In the genomic region with DNA sequence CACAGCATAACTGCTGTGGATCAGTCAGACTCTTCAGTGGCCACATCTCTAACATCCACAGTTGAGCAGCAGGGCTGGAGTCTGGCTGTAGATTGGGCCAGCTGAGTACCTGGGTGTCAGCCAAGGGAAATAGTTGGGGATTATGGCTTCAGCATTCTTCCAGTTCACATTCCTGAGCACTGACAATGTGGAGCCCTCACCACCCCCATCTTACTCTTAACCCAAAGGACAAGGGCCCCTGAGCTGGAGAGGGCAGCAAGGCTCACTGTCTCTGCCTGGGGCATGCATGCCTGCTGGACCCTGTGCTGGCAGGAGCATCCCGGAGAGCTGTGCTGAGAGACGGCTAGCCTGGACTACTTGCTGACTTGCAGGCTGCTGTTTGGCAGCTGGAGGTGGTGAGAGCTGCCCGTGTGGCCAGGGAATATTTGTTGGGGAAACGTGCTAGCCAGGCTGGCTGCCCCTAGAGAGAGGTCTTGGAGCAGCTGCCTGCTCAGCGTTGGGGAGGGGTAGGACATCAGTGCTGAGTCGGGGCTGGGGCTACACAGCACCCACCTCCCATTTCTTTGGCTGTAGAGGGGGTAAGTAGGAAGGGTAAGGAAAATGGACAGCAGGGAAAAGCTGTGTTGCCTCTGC, we compare ENCODE assay signal across 8 mouse cellular contexts. TPM values are rescaled to one million over a fixed set of nuclear protein-coding genes. Genes with fewer than 3 reads are reported as not detected.
DNase-seq lines count a peak whose midpoint lies in the region; ATAC-seq lines count a peak whose summit lies in the region.
"Had no signal": no experiment of that assay in that cellular context is flagged by ENCODE, and none has a peak within 500 bp of the region (broad histone marks: within the 10 kb centered on the region; RNA-seq: fewer than 3 reads in every experiment).

No protein-coding gene starts in this region.

- no peaks in the 10 kb centered on the region for H3K27me3 ChIP-seq in heart, embryonic 15.5 days
- H3K27me3 ChIP-seq: neural tube, embryonic 13.5 days had no signal

- H3K9ac ChIP-seq in heart, embryonic 15.5 days = 0 out of 2 replicates have a peak overlapping the region, but pooled peaks have one; percentile 12
- H3K9ac ChIP-seq: neural tube, embryonic 13.5 days had no signal

- H3K9me3 ChIP-seq in heart, embryonic 15.5 days (replicated peaks) = no peaks in the 10 kb centered on the region
- H3K9me3 ChIP-seq: neural tube, embryonic 13.5 days had no signal

- H3K36me3 ChIP-seq in heart, embryonic 15.5 days = peaks cover 64% of the 10 kb centered on the region

- peak; percentile 51 for ATAC-seq in heart, embryonic 15.5 days (replicated peaks; ENCODE audit: insufficient number of reproducible peaks, insufficient read depth, low FRiP score, low read depth)

- 37% methylated on average over 6 of the region's 6 CpGs for WGBS in heart, embryonic 15.5 days

- peaks cover 39% of the 10 kb centered on the region for H3K4me1 ChIP-seq in heart, embryonic 15.5 days (replicated peaks)
- H3K4me1 ChIP-seq: neural tube, embryonic 13.5 days had no signal

- 0 out of 2 replicates have a peak overlapping the region, but pooled peaks have one; percentile 18 for H3K4me2 ChIP-seq in heart, embryonic 15.5 days
- H3K4me2 ChIP-seq: neural tube, embryonic 13.5 days had no signal

- no peak overlapping the region for H3K4me3 ChIP-seq in heart, embryonic 15.5 days
- H3K4me3 ChIP-seq: neural tube, embryonic 13.5 days had no signal

- peak; percentile 43 for DNase-seq in urinary bladder, postnatal 25 days (ENCODE audit: low spot score)
- no peak for DNase-seq in urinary bladder, postnatal 10 days (ENCODE audit: low spot score)
- DNase-seq in kidney, postnatal 36 days = peak; percentile 62 to 70
- no peak for DNase-seq in cerebellum, postnatal 10 days
- no peak for DNase-seq in cerebellum, postnatal 25 days
- no peak for DNase-seq in adrenal gland, postnatal 4 days (ENCODE audit: low spot score in 2 of 2)

- peak overlapping the region; percentile 89 for H3K27ac ChIP-seq in heart, embryonic 15.5 days
- H3K27ac ChIP-seq: neural tube, embryonic 13.5 days had no signal

RNA-seq across cellular contexts. Expression of gene Psmc3, which starts 8.2 kb away (rescaled TPM):
- polyA plus RNA-seq in heart, embryonic 15.5 days (2015; fragmentation: Nextera tagmentation; extraction: Ambion mirVana) = 227 and 228 TPM in 2 replicates
- 100 to 1,000 TPM; 203 to 210 TPM for total RNA-seq in adrenal gland, postnatal 4 days (2021)

RNA-seq across cellular contexts. Expression of gene Slc39a13, which starts 8.3 kb away (rescaled TPM):
- 53.5 and 63.2 TPM in 2 replicates for polyA plus RNA-seq in heart, embryonic 15.5 days (2015; fragmentation: Nextera tagmentation; extraction: Ambion mirVana)
- total RNA-seq in adrenal gland, postnatal 4 days (2021) = 10 to 100 TPM; 35.7 to 42.0 TPM

RNA-seq across cellular contexts. Expression of gene Spi1, which starts 20.2 kb away (rescaled TPM):
- polyA plus RNA-seq in heart, embryonic 15.5 days (2015; fragmentation: Nextera tagmentation; extraction: Ambion mirVana) = 3.9 and 8.6 TPM in 2 replicates
- total RNA-seq in adrenal gland, postnatal 4 days (2021) = 1 to 10 TPM; 7.8 to 7.9 TPM

RNA-seq across cellular contexts. Expression of gene Rapsn, which starts 26.5 kb away (rescaled TPM):
- polyA plus RNA-seq in heart, embryonic 15.5 days (2015; fragmentation: Nextera tagmentation; extraction: Ambion mirVana) = 27.4 and 33.7 TPM in 2 replicates
- total RNA-seq in adrenal gland, postnatal 4 days (2021) = 1 to 10 TPM; 4.2 to 4.9 TPM

RNA-seq across cellular contexts. Expression of gene Mybpc3, which starts 56.0 kb away (rescaled TPM):
- polyA plus RNA-seq in heart, embryonic 15.5 days (2015; fragmentation: Nextera tagmentation; extraction: Ambion mirVana) = 909 and 937 TPM in 2 replicates
- total RNA-seq in adrenal gland, postnatal 4 days (2021) = under 1 TPM in 1 of 2 experiments, not detected in 1; 0.17 TPM

Comparison
In these comparisons a context has a peak if more than half of its experiments do, and no peak if none do; other contexts are left out.
1. DNase-seq: peak in urinary bladder, postnatal 25 days (single experiment) and kidney, postnatal 36 days (2 of 2); none in urinary bladder, postnatal 10 days (single experiment), cerebellum, postnatal 10 days (0 of 2), cerebellum, postnatal 25 days (0 of 2) and adrenal gland, postnatal 4 days (0 of 2).